Mouse (Mus musculus) cerebellum, postnatal 10 days (tissue): ENCODE measurements at regions not wholly inside any gene's neighbourhood (a gene's known extent, or its start where the extent isn't known, plus 50 kb on each side); places are given as distances from the start of the nearest gene placed in this dataset.

Experiments used
- DNase-seq, 2 experiments: peaks; one replicate each; pipeline ENCODE4 v3.0.0; 2021; ENCODE audit warnings: mixed read lengths in 2 of 2

GRCm38 (mm10) chr3:58317240-58317639 lies 97.3 kb upstream of the Tsc22d2 start:
- DNase-seq = no peak

GRCm38 (mm10) chr3:58318756-58319155 lies 95.8 kb upstream of the Tsc22d2 start:
- no peak for DNase-seq

GRCm38 (mm10) chr3:58319463-58319862 lies 95.1 kb upstream of the Tsc22d2 start:
- no peak for DNase-seq

DNA sequence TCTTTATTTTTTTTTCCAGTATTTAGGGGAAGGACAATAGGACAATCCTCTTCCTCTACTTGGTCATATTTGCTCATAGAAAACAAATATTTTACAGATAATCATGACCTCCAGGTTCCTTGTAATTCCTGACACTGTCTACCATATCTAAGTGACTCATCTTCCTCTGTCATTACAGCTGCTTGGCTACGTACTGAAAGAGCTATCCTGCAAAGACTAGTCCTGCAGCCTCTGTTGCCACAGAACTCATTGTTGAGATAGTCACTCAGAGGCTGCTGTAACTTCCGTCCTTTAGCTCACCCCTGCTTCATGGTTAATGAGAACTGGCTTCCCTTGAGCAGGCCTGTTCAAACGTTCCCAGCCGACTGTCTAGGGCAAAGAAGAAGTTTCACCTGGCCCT lies 93.7 kb upstream of the Tsc22d2 start:
- DNase-seq = no peak

DNA sequence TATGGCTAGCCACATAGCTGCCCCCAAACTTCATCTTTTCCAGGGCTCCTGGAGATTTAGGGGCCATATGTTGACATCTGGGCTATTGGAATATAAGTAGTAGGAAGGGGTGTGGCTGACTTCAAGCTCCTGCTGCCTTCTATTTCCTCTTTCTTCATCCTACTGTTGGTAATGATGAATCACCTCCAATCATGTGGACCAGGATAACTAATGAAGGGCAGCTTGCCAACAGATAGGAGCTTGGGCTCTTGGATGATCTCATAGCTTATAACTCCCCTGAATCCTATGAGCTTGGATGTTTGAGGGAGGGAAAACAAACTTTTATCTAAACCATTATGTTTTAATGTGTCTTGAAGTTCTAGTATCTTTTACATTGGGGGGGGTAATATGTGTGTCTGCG lies 92.2 kb upstream of the Tsc22d2 start:
- no peak for DNase-seq

DNA sequence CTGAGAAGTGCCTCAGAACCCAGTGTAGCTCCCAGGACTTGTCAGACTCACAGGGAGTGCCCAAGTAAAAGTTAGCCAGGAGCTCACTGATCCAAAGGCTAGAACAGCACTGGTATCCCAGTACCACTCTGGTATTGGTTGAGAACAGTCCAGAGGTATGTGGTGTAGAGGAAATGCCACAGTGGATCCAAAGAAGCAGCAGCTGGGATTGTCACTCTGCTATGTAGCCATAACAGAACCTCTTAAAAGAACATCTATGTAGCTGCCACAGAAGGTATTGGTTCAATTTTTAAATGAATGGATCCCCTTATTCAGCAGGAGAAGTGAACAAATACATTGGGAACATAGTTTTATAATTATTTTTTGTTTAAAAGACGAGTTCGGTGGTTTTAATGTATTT lies 86.8 kb upstream of the Tsc22d2 start:
- no peak for DNase-seq

DNA sequence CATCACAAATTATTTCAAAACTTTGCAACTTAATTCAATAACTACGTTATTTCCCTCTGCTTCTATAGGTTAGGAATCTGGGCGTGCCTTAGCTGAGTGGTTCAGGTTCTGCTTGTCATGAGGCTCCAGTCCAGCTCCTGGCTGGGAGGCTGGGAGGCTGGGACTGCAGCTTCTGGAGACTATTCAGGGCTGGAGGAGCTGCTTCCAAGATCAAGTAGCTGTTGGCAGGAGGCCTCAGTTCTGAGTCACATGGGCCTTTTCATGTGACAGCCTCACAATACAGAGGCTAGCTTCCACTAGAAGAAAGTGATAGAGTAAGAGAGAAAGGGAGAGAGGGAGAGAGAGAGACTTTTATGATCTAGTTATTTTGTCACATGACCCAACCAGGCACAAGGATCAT lies 84.3 kb upstream of the Tsc22d2 start:
- DNase-seq = peak; percentile 82 to 87

- DNase-seq = peak in 1 of 2 experiments; percentile 12
Measured at GRCm38 (mm10) chr3:58333997-58334396, 80.5 kb upstream of the Tsc22d2 start.

- no peak for DNase-seq
Measured at GRCm38 (mm10) chr3:58335277-58335676, 79.2 kb upstream of the Tsc22d2 start.

DNA sequence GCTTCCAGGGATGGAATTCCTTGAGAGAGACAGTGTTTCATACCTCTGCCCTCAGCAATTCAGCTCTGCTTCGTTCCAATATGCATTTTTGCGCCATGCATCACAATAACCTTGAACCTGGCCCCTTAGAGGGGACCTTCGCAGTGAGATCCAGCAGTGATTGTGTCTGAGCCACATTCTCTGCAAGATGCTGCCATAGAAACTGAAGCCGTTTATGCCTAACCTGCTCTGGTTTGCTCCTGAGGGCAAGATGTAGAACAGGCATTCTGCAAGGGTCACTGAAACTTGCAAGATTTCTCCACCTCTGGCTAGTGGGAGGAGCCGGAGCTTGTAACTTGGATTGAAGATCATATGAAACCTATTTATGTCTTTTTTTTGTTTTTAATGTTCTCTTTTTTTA lies 78.4 kb upstream of the Tsc22d2 start:
- DNase-seq = no peak

DNA sequence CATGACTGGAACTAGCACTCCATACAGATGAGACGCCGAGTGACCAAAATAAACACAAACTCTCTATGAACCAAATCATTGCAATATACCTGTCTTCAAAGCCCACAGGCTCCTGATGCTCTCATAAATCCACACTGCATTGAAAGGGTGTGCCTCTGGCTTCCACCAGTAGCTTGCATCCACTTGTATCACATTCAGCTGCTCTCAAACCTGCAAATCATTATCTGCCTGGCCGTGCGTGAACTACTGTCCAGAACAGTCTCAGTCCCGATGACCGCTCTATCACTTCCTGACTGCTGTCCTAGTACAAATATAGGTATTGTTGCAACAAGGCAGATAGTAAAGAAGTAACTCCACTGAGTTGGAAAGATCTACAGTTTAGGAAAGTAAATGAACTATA lies 77.9 kb upstream of the Tsc22d2 start:
- DNase-seq = no peak

- no peak for DNase-seq
Measured at GRCm38 (mm10) chr3:58338976-58339375, 75.5 kb upstream of the Tsc22d2 start.

DNA sequence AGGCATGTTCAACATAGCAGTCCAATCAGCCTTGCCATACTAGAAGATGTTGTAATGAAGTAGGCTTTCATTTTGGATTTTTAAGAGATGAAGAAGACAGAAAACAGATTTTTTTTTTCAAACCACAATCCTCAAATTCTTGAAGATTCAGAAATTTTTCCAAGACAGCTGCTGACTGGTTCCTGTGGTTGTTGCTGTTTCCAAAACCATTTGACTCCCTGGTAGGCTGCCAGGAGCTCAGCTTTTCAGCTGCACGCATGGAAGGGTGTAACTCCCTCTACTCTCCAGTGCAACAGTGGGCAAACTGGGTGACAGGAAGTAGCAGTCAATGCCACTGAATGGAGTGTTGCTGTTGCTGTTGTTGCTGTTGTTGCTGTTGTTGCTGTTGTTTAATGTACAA lies 72.4 kb upstream of the Tsc22d2 start:
- DNase-seq = no peak

DNA sequence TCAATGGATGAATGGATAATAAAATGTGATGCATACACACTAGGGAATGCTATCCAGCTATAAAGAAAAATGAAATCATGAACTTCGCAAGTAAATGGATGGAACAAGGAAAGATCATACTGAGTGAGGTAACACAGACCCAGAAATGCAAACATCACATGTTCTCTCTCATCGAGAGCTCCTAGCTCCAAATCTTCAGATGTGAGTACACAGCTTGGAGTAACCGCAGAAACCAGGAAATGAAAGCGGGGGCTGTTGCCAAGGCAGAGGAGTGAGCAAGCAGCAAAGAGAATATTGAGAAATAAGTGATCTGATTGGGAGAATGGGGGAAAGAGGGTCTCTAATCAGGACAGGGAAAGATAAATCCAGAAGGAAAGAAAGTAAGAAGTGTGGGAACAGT lies 52.0 kb upstream of the Tsc22d2 start:
- no peak for DNase-seq

GRCm38 (mm10) chr3:58364526-58364925 lies 50.0 kb upstream of the Tsc22d2 start:
- no peak for DNase-seq
